Mouse (Mus musculus): ENCODE measurements around the gene Usp28.

The Usp28 gene

DNA sequence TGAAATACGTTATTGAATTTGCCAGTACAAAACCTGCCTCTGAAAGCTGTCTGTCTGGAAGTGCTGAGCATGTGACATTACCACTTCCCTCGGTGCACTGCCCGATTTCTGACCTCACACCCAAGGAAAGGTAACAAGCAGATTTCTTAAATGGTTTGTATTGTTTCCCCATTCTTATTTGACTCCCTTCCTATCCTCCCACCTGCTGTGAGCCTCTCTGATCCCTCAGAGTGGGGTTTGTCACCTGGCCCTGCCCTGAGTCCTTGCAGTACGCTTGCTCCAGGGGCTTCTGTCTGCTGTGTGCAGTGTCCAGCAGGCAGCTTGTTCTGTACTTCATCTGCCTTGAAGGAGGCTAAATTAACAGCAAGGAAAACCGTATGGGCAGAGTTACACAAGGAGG, 38.8 kb downstream of the Usp28 start:
- DNase-seq = no peak

DNA sequence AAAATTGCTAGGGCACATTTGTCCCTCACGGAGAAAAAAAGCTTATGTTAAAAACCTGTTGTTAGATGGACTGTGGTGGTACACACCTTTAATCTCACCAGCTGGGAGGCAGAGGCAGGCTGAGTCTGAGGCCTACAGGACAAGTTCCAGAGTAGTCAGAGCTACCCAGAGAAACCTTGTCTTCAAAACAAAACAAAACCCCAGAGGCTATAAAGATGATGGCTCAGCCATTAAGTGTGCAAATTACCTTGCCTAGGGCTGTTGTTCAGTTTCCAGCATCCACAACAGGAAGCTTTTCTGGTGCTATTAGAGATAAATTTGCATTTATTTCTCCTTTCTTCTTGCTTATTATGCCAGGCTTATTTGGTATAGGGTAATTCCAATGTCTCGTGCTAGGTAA, 39.4 kb downstream of the Usp28 start:
- no peak for DNase-seq

DNA sequence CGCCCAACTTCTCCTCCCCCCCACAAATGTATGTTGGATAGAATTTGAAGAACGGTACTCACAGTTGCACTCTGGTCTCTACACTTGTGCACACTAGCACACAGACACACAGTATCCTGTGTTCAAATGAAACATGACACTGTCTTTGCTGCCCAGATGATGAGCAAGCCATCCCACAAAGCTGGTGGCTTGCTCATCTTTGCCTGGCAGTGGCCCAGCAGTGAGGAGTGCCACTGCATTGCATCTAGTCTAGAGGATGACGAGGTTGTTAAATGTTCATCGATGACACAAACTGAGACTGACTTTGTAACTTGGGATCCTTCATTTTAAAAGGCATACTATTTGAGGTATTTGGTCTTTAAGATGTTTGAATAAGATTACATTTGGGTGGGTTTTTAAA, 49.6 kb downstream of the Usp28 start:
- no peak for DNase-seq

DNA sequence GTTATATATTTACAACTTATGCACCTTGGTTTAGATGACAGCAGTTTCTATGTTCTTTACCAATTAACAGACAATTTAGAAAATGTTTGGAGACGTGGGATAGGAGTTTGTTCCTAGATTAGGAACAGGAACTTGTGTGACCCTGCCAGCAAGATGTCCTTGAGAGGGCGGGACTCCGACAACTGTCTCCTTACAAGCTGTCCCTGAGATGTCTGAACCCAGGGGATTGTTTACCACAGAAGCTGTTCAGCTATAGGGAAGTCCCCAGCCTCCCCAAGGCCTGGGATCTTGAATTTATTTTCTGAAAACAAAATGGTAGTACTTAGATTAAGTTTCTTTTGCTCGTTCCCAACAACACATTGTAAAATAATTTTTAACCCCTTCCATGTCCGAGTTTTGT, 65.7 kb downstream of the Usp28 start:
- DNase-seq = no peak

DNA sequence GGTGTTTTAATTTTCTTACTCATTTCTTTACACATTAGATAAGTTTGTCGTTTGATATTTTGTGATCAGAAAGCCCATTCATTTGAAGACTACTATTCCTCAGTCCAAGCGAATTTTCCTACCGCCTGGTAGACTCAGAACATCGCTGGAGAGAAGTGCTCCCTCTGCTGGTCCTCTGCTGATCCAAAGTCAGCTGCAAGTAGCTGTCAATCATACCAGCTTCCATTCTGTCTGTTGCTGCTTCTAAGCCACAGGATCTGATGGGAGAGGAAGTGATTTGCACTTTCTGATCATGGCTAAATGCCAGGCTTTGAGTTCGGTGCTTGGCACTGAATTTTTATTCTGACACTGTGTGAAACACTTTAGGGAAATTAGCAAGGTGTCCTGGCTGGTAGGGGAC, 66.2 kb downstream of the Usp28 start:
- peak; percentile 28 for DNase-seq

DNA sequence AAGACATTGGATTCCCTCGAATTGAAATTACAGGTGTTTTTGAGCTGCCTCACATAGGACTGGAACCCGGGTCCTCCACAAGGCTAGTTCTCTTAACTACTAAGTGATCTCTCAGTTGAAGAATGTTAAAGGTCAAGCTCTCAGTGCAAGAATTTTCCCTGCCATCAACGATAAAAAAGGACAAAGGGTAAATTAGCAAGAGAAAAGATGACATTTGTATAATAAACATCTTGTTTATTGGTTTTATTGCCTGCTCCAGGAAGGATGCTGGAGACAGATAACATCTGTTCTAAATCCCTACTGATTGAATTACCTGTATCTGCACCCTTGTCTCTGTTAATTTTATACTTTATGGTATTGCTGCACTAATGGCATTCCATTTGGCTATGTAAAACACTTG, 68.9 kb downstream of the Usp28 start:
- DNase-seq = no peak

DNA sequence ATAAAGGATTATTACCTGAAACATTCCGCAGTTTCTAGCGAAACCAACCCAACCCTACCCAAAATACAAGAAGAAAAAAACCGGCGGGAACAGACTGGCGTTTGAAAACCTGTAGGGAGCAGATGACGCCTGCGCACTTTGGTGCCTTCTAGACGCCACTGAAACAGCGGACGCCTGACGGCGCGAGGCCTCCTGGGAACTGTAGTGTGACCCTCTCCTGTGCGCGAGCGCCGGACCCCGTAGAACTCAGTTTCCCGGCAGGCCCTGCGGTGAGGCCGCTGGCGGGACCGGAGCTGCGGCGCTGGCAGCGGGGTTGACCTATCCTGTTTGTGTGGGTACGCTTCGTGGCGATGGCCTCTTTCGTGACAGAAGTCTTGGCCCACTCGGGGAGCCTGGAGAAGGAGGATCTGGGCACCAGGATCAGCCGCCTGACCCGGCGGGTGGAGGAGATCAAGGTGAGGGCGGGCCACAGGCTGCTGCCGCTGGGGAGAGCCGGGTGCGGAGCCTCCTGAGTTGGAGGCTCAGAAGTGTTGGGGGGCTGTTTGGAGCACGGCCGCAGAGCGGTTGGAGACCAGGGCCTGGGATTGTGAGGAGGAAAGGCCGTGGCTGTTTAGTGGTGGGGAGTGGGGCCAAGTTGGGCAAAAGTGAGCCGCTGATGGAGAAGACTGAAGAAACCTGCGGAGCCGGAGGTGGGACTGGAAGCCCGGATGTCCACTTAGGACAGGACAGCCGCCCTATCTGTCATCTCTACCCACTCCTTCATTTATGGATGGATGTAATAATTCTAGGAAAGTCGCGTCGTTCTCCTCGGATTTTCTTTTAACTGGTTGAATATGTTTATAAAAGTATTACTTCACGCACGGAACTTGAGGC, 70.4 kb downstream of the Usp28 start, which contains the start of gene Zw10:
Gene Zw10 (plus strand): TSS at position 281 of the 873 bp plus-strand sequence.
- DNase-seq = peak; percentile 93

DNA sequence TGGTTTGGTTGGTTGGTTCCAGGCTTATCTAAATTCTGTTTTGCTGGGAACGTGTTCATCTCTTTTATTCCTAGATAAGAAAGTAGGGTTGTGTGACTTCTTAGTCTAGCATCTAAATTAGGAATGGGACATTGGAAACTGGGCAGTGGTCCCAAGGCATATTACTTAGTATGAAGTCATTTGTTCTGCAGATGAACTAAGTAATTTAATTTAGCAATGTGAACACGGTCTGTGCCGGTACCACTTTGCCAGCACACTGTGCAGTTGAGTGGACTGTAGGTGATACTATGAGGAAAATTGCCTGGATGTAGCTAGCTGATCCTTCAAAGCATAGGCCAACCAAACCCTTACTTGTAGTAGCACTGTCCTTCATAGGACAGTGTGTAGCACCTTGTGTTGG, 91.7 kb downstream of the Usp28 start:
- no peak for DNase-seq

DNA sequence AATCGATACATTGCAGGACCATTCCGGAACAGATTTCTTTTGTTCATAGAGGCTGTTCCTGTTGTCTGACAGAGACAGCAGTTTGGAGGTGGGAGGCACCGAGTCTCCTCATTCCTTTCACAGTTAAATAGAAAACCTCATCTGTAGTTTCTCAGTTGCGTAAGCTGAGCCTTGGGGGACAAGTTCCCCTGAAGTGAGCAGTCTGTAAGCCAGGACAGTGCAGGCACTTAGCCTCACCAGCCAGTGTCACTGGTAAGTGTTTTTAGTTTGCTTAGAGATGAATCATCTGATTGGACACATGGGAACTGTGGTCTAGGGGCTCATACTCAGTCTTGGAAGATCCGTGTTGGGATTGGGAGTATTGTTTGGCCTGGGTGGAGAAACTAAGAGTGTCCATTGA, 95.9 kb downstream of the Usp28 start, which contains the start of gene Tmprss5:
Gene Tmprss5 (plus strand): TSS at position 154 of the 400 bp plus-strand sequence.
- no peak for DNase-seq

DNA sequence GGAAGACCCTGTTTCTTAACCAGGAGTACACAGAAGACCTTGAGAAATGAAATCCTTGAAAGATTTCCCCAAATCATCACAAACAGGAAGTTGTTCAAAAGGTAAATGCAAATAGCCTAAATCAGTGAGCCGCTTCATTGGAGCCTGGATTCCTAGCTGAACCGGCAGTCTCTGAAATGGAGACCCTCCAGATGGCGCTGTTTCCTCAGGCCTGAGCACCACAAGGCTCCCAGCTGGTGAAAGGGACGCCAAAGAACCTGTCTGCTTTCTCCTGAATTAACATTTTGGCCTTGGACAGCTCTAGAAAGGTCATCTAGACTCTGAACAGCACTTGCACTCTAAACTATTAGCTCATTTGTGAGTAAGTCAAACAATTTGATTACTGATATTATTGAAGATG, 96.4 kb downstream of the Usp28 start:
- DNase-seq = peak; percentile 80

DNA sequence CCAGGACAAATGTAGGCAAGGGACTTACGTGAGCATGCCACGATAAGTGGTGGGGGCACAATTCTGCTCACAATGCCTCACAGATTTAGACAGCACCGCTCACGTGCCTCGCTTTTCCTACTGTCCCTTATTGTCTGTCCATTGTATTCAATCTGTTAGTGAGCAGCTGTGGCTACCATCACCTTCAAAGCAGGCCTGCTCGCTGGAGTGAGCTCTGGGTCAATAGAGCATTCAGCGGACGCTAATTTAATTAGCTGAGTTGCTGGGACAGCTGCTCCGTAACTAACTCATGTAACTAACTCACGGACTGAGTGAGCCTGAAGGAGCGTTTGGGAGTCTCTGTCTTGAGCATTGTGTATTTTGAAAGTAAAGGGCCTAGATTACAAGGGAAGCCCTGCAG, 102.1 kb downstream of the Usp28 start:
- DNase-seq = no peak

Data from cerebellum, adult 8-10 months (tissue).